36 mouse cellular contexts compared by ENCODE assay signal in genomic region chr6:125291329-125291728, GRCm38 (mm10). TPM values are rescaled to one million over a fixed set of nuclear protein-coding genes. Genes with fewer than 3 reads are reported as not detected.
DNase-seq lines count a peak whose midpoint lies in the region; ATAC-seq and TF ChIP-seq lines count a peak whose summit lies in the region.
"Had no signal": no experiment of that assay in that cellular context is flagged by ENCODE, and none has a peak within 500 bp of the region (broad histone marks: within the 10 kb centered on the region; RNA-seq: fewer than 3 reads in every experiment).

No protein-coding gene starts in this region.

- H3K27ac ChIP-seq in hindbrain, postnatal 0 days = no peak overlapping the region
- H3K27ac ChIP-seq: heart, adult 2 months; hindbrain, embryonic 14.5 days; kidney, embryonic 15.5 days; left cerebral cortex, adult 2 months; liver, embryonic 15.5 days; lung, embryonic 15.5 days; midbrain, embryonic 10.5 days; midbrain, embryonic 15.5 days had no signal

- no peak overlapping the region for H3K4me3 ChIP-seq in hindbrain, postnatal 0 days (ENCODE audit: low read length)
- H3K4me3 ChIP-seq: heart, adult 2 months; heart, embryonic 12.5 days; kidney, embryonic 15.5 days; left cerebral cortex, adult 2 months; liver, embryonic 15.5 days; lung, embryonic 15.5 days; midbrain, embryonic 10.5 days; midbrain, embryonic 15.5 days had no signal

- H3K36me3 ChIP-seq in hindbrain, postnatal 0 days (ENCODE audit: insufficient read depth, low read length) = no peaks in the 10 kb centered on the region
- H3K36me3 ChIP-seq: heart, embryonic 12.5 days; kidney, embryonic 15.5 days; liver, embryonic 15.5 days; lung, embryonic 15.5 days; midbrain, embryonic 10.5 days; midbrain, embryonic 15.5 days had no signal

- no peak for TF ChIP-seq CTCF in hindbrain, postnatal 0 days (IDR thresholded peaks at IDR 0.05; ENCODE audit: low read depth)

- no peak overlapping the region for H3K4me2 ChIP-seq in hindbrain, postnatal 0 days (ENCODE audit: low read depth, low read length)
- H3K4me2 ChIP-seq: heart, embryonic 12.5 days; hindbrain, embryonic 14.5 days; kidney, embryonic 15.5 days; liver, embryonic 15.5 days; lung, embryonic 15.5 days; midbrain, embryonic 15.5 days had no signal

- DNase-seq in layer of hippocampus, adult 18-20 months (ENCODE audit: low spot score in 2 of 2) = peak; percentile 35 to 63
- no peak for DNase-seq in layer of hippocampus, adult 9-10 months (ENCODE audit: low spot score)
- peak; percentile 64 for DNase-seq in right cerebral cortex, adult 18-20 months
- DNase-seq in right cerebral cortex, postnatal 4 days = no peak
- DNase-seq in NIH3T3 (ENCODE audit: low read depth) = peak; percentile 82
- DNase-seq in layer of hippocampus, adult 9-11 months = peak; percentile 74
- DNase-seq in hindbrain, postnatal 0 days (ENCODE audit: low spot score) = no peak
- no peak for DNase-seq in frontal cortex, postnatal 25 days (ENCODE audit: low spot score in 2 of 2)
- DNase-seq: adrenal gland, adult 8-10 months; cerebellum, adult 9-10 months; cerebellum, postnatal 36 days; heart, adult 2 months; kidney, adult 18-20 months; kidney, postnatal 36 days; liver; thymus, adult 2 months; thymus, postnatal 36 days had no signal

- H3K9me3 ChIP-seq in hindbrain, postnatal 0 days (ENCODE audit: low read length) = 0 out of 2 replicates have a peak, but pooled peaks cover 2% of the 10 kb centered on the region
- H3K9me3 ChIP-seq: heart, embryonic 12.5 days; kidney, embryonic 15.5 days; liver, embryonic 15.5 days; lung, embryonic 15.5 days; midbrain, embryonic 10.5 days; midbrain, embryonic 15.5 days had no signal

- H3K4me1 ChIP-seq in hindbrain, postnatal 0 days (ENCODE audit: insufficient read depth, low read length) = no peaks in the 10 kb centered on the region
- H3K4me1 ChIP-seq: heart, embryonic 12.5 days; liver, embryonic 15.5 days; midbrain, embryonic 10.5 days; midbrain, embryonic 15.5 days had no signal

- no peaks in the 10 kb centered on the region for H3K27me3 ChIP-seq in hindbrain, postnatal 0 days (ENCODE audit: insufficient read depth, low read length)
- H3K27me3 ChIP-seq: kidney, embryonic 15.5 days; liver, embryonic 15.5 days; lung, embryonic 15.5 days; midbrain, embryonic 15.5 days had no signal

- no peak for ATAC-seq in hindbrain, postnatal 0 days
- ATAC-seq: CD4-positive, CD25-positive, alpha-beta regulatory T cell, adult 4 months; forebrain, embryonic 14.5 days; midbrain, embryonic 15.5 days had no signal

- WGBS in hindbrain, postnatal 0 days = 81% methylated on average over 4 of the region's 4 CpGs

- H3K9ac ChIP-seq in hindbrain, postnatal 0 days (replicated peaks; ENCODE audit: low read length) = no peak overlapping the region
- H3K9ac ChIP-seq: heart, embryonic 12.5 days; hindbrain, embryonic 14.5 days; kidney, embryonic 15.5 days; liver, embryonic 15.5 days; lung, embryonic 15.5 days; midbrain, embryonic 15.5 days had no signal

RNA-seq across cellular contexts. Expression of gene Tuba3a, which starts 5.5 kb away (rescaled TPM):
- total RNA-seq in layer of hippocampus, adult 18-20 months (2021) = not detected
- not detected in 2 replicates for total RNA-seq in hindbrain, postnatal 0 days (2014; rRNA removed)
- polyA plus RNA-seq in hindbrain, postnatal 0 days (2015; fragmentation: Nextera tagmentation; extraction: Ambion mirVana) = not detected in 2 replicates
- total RNA-seq: adrenal gland, adult 8-10 months; adrenal gland, postnatal 4 days; gastrocnemius, adult 8-10 months; gastrocnemius, postnatal 4 days; heart, adult 2 months; hematopoietic stem cell, adult 5-6 weeks; left cerebral cortex, adult 2 months; megakaryocyte progenitor cell, adult 5-6 weeks had no signal
- polyA plus RNA-seq: embryonic facial prominence, embryonic 11.5 days; frontal cortex, adult 2 months; heart, embryonic 12.5 days; heart, postnatal 0 days; hindbrain, embryonic 14.5 days; liver, embryonic 15.5 days; midbrain, embryonic 10.5 days; midbrain, embryonic 15.5 days; spleen, adult 2 months had no signal

RNA-seq across cellular contexts. Expression of gene Ltbr, which starts 22.4 kb away (rescaled TPM):
- total RNA-seq in layer of hippocampus, adult 18-20 months (2021) = 1 to 10 TPM; 6.5 to 7.4 TPM
- total RNA-seq in hindbrain, postnatal 0 days (2014; rRNA removed) = 31.6 and 34.4 TPM in 2 replicates
- 17.5 and 18.1 TPM in 2 replicates for polyA plus RNA-seq in hindbrain, postnatal 0 days (2015; fragmentation: Nextera tagmentation; extraction: Ambion mirVana)

RNA-seq across cellular contexts. Expression of gene Scnn1a, which starts 29.1 kb away (rescaled TPM):
- 1 to 10 TPM; 3.6 to 6.6 TPM for total RNA-seq in layer of hippocampus, adult 18-20 months (2021)
- total RNA-seq in hindbrain, postnatal 0 days (2014; rRNA removed) = 1.7 and 3.0 TPM in 2 replicates
- polyA plus RNA-seq in hindbrain, postnatal 0 days (2015; fragmentation: Nextera tagmentation; extraction: Ambion mirVana) = 1.00 and 1.2 TPM in 2 replicates
- polyA plus RNA-seq: CD4-positive, CD25-positive, alpha-beta regulatory T cell, adult 4 months had no signal

RNA-seq across cellular contexts. Expression of gene Cd27, which starts 54.5 kb away (rescaled TPM):
- not detected for total RNA-seq in layer of hippocampus, adult 18-20 months (2021)
- 0.79 TPM in 1 of 2 replicates, not detected in the other for total RNA-seq in hindbrain, postnatal 0 days (2014; rRNA removed)
- polyA plus RNA-seq in hindbrain, postnatal 0 days (2015; fragmentation: Nextera tagmentation; extraction: Ambion mirVana) = 0.29 and 0.71 TPM in 2 replicates
- total RNA-seq: left cerebral cortex, adult 2 months had no signal

RNA-seq across cellular contexts. Expression of gene Tnfrsf1a, which starts 57.8 kb away (rescaled TPM):
- total RNA-seq in layer of hippocampus, adult 18-20 months (2021) = 10 to 100 TPM; 11.7 to 11.8 TPM
- 12.2 and 18.0 TPM in 2 replicates for total RNA-seq in hindbrain, postnatal 0 days (2014; rRNA removed)
- polyA plus RNA-seq in hindbrain, postnatal 0 days (2015; fragmentation: Nextera tagmentation; extraction: Ambion mirVana) = 15.5 and 16.3 TPM in 2 replicates

Comparison
In these comparisons a context has a peak if more than half of its experiments do, and no peak if none do; other contexts are left out.
1. DNase-seq: peak in layer of hippocampus, adult 18-20 months (2 of 2), right cerebral cortex, adult 18-20 months (single experiment), NIH3T3 (single experiment) and layer of hippocampus, adult 9-11 months (single experiment); none in layer of hippocampus, adult 9-10 months (single experiment), right cerebral cortex, postnatal 4 days (single experiment), hindbrain, postnatal 0 days (single experiment) and frontal cortex, postnatal 25 days (0 of 2).